Mouse (Mus musculus) CD4-positive, CD25-positive, alpha-beta regulatory T cell, adult 4 months (primary cell): ENCODE data around the gene BC025920. TPM values are rescaled to one million over a fixed set of nuclear protein-coding genes. Genes with fewer than 3 reads are reported as not detected.
A peak's percentile ranks its signal among the peaks of the same experiment; 100 is the strongest.
"Not testable (repeated sequence)": the region's sequence is repeated elsewhere in the genome, so short reads cannot be mapped to it uniquely, and the experiment has no call there.

Source experiments
- ATAC-seq: one replicate; pipeline ENCODE4 v1.8.0; 2017
- polyA plus RNA-seq, 2 experiments: library from polyadenylated mRNA; unstranded; fragments of 100-300 nt; shearing (Covaris generic); gene quantifications; one replicate each; pipeline ENCODE4 v1.2.1; 2017

Gene BC025920
- polyA plus RNA-seq, 2 experiments from 2014 or later: 3.6 to 3.8 TPM

- ATAC-seq: no peak
Observed at GRCm38 (mm10) chr10:81604019-81604967, 1.8 kb upstream of the BC025920 start.

GRCm38 (mm10) chr10:81604968-81605665 is 953 bp upstream of the BC025920 start:
- peak; percentile 53 for ATAC-seq

- ATAC-seq: no peak
Observed at GRCm38 (mm10) chr10:81605666-81605973, 450 bp upstream of the BC025920 start.

GRCm38 (mm10) chr10:81608308-81608707 is 2.2 kb downstream of the BC025920 start:
- ATAC-seq: no peak

GRCm38 (mm10) chr10:81612779-81613178 is 6.7 kb downstream of the BC025920 start:
- ATAC-seq: no peak

GRCm38 (mm10) chr10:81615486-81615885 is 9.4 kb downstream of the BC025920 start:
- ATAC-seq: no peak

- no peak for ATAC-seq
Observed at GRCm38 (mm10) chr10:81619976-81620375, 13.9 kb downstream of the BC025920 start.

- ATAC-seq: no peak
Observed at GRCm38 (mm10) chr10:81620786-81621185, 14.7 kb downstream of the BC025920 start.

GRCm38 (mm10) chr10:81623441-81623840 is 17.4 kb downstream of the BC025920 start:
- ATAC-seq: no peak

- no peak for ATAC-seq
Observed at GRCm38 (mm10) chr10:81626101-81626993, 20.3 kb downstream of the BC025920 start.

GRCm38 (mm10) chr10:81626994-81627835 is 21.1 kb downstream of the BC025920 start, which contains the start of gene Sirt6:
Sirt6 (minus strand) TSS chr10:81627797.
- peak; percentile 95 for ATAC-seq

GRCm38 (mm10) chr10:81627836-81628220 is 21.8 kb downstream of the BC025920 start:
- peak; percentile 54 for ATAC-seq

GRCm38 (mm10) chr10:81628390-81628789 is 22.3 kb downstream of the BC025920 start, which contains the start of gene Ankrd24:
Ankrd24 (plus strand) TSS chr10:81628540.
- ATAC-seq: no peak

GRCm38 (mm10) chr10:81633253-81634099 is 27.4 kb downstream of the BC025920 start:
- peak; percentile 98 for ATAC-seq

GRCm38 (mm10) chr10:81636338-81636737 is 30.3 kb downstream of the BC025920 start:
- ATAC-seq: no peak

GRCm38 (mm10) chr10:81638101-81638500 is 32.0 kb downstream of the BC025920 start:
- no peak for ATAC-seq

GRCm38 (mm10) chr10:81640825-81641224 is 34.8 kb downstream of the BC025920 start:
- ATAC-seq: not testable (repeated sequence)

GRCm38 (mm10) chr10:81641566-81641965 is 35.5 kb downstream of the BC025920 start:
- ATAC-seq: no peak

GRCm38 (mm10) chr10:81641978-81642647 is 36.0 kb downstream of the BC025920 start:
- ATAC-seq: no peak
